Mouse (Mus musculus) embryo, embryonic 11 days (tissue): ENCODE results near the gene Cdv3.

Experiments used
- DNase-seq: peaks from one replicate; pipeline ENCODE4 v3.0.0-alpha.2; 2015

Gene Cdv3

DNA sequence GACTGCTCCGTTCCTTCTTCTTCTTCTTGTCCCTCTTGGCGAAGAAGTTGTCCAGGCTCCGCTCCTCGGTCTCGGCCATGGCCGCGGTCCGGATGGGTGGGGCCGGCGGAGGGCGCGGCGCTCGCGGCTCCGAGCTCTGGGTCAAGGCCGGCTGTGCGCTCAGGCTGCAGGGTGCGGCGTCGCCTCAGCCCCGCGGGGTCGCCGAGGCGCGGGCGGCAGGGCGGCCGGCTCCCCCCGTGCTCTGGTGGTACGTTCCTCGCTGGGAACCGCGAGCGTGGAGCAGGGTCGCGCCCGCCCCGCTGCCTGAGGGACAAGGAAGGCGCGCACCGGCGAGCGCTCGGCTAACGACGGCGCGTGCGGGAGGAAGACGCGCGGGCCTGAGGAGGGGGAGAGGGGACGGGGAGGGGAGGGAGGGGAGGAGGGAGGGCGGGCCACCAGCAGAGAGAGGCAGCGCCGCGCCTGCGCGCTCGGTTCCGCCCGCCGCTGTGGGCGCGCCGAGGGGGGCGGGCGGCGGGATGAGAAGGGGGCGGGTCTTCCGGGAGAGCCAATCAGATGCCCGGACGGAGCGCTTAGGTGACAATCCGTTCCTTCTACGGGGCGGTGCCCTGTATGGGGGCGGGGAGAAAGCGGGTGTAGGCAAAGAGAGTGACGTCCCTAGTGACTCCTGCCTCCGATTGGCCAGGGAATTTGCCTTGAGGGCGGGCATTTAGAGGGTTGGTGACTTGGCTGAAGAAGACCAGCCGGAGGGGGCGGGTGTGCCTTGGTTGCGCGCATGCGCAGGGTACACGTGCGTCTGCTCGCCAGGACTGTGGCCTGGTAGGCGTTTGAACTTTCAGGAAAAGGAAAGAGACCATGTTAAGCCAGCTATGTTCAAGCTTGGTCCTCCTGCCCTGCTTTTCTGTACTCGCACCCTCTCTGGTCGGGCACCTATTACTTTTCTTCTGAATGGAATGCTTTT, at the start of gene Cdv3:
Gene Cdv3, minus strand, starts transcription at position 551 of the 958 bp plus-strand sequence.
- peak; percentile 100 for DNase-seq

DNA sequence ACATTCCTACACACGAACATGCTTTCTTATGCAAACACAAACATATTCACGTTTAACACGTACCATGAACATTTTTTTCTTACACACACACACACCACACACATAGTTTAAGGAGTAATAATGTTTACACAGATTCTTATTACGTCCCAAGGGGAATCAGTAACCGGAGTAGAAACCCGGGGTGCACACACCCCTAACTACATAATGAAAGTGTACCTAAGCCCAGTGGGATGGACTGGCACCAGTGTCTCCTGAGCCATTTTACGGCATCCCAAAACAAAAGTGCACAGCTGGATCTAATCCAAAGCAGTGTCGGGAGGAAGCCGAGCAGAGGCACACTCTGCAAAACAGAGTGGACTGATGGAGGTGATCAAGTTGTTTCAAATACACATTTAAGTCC, 47.8 kb upstream of the Cdv3 start:
- DNase-seq: peak; percentile 30

DNA sequence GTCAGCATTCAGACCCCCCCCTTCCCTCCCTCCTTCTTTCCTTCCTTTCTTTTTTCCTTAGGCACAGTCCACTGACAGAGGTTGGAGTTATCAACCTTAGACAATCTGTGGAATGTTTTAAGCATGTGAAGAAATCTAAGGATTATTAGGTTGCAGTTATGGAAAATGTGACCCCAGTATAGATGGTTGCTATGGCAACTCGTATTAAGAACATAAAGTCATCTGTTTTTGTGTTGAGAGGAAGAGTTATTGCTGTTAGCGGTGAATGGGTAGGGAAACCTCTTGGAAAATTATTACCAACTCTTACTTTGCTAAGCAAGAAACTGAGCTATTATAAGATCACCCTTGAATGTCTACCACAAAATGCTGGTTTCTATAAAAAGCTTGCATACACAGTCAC, 43.5 kb upstream of the Cdv3 start:
- no peak for DNase-seq

DNA sequence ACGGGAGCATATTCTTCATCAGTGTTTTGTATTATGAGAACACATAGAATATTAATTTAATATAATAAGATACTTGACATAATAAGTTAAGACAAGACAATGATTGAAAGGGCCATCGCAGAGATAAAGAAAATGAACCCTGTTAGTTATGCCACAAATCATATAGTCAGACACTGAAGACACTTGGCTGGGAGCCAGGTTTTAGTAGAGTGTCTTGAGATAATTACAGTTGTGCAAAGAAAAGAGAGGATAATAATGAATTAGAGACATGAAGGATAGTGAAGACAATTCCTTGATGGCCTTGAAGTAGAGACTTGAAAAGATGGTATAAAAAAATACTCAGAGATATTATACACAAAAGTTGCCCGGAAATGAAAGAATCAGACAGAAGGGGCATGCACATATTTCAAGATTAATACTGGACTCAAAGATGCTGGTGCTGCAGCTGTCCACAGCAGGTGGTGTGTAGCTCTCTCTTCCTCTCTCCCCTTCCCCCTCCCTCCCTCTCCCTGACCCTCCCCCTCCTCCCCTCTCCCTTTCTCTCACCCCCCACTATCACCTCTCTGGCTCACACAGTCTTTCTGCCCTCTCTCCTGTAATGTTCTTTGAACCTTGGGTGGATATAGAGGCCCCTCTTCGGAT, 42.6 kb upstream of the Cdv3 start:
- no peak for DNase-seq

DNA sequence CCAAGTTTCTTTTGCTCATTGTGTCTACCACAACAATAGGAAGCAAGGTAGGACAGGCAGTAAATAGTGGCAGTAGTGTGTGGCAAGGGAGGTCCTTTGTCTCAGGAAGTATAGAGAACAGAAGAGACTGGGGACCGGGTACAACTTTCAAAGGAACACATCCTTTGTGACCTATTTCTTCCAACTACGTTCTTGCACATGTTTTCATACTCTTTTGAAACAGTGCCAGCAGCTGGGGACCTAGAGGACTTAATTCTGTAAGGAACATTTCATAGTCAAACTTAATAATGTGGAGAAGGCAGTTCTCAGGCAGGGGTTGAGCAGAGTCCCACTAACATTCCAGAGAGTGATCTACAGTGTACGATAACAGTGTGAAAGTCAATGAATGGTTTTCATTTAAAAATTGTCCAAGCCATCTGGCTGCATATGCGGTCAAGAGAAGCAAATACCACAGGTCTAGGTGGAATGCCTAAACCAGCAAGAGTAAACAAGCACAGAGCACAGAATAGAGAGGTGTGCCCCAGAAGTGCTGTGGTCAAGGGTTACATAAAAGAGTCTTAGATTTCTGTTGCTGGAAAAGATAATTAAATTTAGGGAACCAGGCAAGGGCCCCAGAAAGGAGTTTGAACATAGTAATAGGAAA, 37.8 kb upstream of the Cdv3 start:
- DNase-seq: no peak

DNA sequence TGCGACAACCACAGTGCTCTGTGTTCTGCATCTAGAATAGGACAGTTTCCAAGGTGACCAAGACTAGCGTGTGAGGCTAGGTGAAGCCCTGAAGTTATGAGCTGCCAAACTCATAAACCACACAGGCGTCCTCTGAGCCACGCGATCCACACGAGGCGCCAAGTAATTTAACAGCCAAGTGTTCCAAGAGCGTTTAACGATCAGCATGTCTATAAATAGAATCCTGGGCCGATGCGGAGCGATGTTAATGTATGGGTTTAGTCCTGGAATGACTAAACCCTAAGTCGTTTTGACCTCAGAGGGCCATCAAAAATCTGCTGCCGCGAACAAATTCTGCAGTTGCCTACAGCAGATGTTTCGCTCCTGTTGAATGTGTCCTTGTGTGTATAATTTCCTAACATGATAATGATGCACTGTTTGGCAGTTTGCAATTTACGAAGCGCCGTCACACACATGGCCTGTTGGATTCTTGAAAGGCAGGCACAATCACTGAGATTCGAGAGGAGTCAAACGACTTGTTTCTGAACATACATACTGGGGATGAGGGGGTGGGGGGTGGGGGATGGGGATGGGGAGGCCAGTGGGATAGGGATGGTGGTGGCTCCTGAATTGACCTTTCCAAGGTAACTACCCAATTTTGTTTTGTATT, 33.0 kb upstream of the Cdv3 start:
- no peak for DNase-seq

DNA sequence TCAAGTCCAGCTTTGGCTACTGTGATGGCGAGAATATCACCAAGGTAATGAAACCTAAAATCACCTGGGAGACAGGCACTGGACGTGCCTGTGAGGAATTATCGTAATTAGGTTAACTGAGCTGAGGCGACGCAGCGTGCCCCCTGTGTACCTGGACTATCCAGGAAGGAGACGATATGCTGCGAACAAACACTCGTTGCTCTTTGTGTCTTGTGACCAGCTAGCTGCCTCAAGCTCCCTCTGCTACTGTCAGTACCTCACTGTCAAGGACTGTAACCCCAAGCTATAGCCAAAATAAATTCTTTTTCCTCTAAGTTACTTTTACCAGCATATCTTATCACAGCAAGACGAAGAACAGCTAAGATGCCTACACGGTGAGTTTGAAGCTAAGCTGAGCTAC, 27.6 kb upstream of the Cdv3 start:
- DNase-seq: no peak

DNA sequence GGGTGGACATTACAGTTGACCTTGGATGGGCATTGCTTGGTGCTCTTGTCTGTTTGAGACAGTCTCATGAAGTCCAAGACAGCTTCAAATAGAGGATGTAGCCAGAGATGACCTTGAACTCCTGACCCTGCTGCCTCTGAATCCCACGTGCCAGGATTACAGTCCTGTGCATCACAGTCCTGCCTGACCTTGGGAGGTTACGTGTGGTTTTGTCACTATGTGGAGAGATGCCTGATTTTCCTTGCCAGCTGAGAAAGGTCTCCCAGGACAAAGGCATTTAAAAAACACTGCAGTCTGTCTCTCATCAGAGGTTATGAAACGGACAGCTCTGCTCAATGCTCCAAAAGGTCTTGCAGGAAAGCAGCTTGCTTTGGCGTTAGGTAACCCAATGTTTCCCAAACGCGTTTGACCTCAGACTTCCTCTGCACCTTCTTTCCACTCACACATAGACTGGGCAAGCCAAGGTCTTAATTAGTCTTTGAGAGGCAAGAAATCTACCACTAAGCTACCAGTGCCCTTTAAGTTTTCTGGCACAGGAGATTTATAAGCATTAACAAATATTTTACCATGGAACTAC, 26.2 kb upstream of the Cdv3 start:
- DNase-seq: no peak

DNA sequence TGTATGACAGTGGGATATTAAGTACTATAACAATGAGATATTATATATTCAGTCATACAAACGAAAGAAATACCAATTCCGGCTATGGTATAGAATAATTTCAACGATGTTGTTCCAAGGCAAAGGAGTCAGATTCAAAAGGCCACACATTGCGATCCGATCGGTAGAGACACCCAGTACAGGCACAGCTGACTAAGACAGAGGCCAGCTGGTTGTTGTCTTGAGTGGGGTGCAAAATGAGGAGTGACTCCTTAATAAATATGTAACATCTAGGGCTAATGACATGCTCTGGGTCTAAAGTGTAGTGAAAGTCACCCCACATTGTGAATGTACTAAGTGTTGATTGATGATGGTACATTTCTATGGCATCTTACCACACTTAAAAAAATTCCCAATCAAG, 23.6 kb upstream of the Cdv3 start:
- DNase-seq: no peak

DNA sequence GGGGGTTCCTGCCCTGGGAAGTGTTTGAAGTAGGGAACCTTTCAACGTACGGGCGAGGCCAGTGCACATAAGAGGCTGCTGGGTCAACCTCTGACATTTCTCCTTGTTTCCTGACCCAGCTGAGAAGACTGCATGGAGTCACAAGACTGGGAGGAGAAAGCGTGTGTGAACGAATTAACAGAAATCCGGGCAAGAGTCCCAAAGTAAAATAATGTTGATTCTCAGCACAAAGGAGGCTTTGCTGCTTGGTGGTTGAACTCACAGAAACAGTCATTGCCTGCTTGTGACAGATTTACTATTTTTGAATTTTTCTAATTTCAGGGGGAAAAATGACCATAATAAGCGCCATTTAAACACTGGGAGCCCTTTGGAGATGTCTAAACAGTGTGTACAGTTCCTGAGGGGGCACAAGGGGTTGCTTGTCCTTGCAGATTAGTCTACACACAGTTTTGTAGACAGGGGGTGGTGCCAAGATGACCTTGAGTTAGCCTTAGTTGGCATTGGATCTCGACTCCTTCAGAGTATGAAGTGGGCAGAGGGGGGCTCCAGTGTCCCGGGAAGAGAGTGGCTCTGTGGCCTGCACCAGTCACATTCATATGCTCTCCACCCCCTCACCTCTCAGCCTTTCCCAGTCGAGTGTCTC, 21.5 kb upstream of the Cdv3 start:
- no peak for DNase-seq

DNA sequence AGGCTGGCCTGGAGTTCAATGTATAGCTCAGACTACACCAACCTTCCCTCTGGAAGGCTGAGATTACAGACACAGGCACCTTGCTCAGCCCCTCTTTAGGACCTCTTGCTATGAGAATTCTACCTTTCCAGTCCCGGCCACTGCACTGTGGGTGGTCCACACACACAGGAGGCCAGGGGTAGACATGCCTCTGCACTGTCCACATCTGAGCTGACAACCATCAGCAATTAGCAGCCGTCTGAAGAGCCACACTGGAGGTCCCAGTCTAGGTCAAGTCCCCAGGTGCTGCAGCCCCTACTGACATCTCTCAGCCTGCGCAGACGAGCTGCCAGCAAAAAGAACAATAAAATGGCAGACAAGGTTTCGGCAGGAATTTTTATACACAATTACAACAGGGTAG, 20.9 kb upstream of the Cdv3 start:
- DNase-seq: no peak

DNA sequence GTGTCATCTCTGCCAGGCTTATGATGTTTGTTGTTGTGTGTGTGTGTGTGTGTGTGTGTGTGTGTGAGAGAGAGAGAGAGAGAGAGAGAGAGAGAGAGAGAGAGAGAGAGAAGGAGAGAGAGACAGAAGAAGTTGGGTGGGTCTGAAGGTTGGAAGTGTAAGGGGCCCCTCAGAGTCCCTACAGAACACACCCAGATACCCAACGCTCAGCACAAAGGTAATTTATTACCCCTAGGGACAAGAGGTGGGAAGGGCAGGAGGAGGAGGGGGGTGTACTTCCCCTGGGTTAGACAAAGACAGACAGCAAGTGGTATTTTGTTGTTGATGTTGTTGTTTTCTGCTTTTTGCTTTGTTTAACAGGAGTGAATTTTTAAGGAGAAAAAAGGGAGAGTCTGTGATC, 20.0 kb upstream of the Cdv3 start:
- DNase-seq: no peak

DNA sequence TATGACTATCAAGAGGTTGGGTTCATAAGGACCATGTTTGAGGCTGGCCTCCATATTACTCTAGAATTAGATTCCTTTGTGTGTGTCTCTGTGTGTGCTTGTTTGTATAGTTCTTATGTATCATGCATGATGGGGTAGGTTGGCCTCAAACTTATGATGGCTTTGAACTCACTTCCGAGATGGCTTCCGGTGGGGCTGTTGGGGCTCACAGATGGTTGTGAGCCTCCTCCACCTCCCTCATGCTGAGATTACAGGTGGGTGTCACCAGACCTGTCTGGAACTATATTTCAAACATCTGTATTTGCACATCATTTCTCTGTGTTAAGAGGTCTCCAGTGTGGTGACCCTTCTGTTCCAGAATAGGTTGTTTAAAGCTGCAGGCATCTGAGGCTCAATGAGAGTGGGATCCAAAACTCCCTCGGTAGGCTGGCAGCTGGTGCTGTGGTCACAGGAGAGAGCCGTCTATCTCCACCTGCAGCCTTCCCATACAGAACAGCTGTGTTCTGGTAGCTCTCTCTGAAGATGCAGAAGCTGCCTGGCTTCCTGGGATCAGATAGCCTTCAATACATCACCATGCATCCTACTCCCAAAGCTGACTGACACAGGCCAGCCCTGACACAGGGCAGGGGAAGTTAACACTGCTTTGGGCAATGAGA, 18.6 kb upstream of the Cdv3 start:
- no peak for DNase-seq

DNA sequence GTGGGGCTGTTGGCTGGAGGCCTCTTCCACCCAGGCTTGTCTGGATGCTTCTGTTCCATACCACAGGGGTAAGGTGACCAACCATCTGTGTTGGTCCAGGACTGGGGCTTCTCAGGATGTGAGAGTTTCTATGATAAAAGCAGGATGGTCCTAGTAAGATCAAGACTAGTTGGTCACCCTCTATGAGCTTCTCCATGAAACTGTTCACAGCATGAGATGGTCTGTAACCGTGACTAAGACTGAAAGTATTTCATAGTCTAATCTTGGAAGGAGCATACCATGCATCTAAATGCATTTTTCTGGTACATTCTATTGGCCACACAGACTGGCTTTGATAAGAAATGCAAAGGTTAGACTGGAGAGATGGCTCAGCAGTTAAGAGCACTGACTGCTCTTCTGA, 17.9 kb upstream of the Cdv3 start:
- DNase-seq: no peak

DNA sequence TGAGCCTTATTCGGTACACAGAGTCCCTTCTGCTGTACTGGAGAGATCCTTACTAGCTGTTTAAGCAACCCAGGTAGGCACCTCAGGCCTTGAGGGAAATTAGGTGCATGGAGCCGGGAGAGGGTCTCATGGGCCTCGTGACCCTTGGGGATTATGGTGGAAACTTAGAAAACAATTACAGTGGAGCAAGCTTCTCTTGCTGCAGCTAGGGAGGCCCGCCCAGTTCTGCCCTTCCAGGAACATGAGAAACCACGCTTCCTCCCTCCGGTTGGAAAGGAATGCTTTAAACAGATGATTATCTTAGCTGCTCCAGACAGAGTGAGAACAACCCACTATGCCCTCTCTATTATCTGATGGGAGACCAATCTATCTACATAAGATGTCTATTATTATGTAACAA, 17.3 kb upstream of the Cdv3 start:
- no peak for DNase-seq

DNA sequence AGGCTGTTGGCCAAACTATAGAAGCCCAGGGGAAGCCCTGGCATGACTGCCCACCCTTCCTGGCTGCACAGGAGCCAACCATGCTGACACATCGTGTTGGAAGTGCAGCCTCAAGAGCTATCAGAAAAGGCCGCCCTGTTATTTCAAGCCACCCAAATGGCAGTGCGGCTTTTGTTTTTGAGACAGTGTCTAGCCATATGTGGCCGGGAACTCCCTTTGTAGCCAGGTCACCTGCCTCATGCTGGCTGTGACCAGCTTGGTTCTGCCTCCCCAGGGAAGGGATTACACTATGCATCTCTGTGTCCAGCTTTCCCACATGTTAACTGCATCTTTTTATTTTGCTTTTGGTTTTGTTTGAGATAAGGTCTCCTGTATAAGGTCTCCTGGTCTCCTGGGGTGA, 14.9 kb upstream of the Cdv3 start:
- no peak for DNase-seq

DNA sequence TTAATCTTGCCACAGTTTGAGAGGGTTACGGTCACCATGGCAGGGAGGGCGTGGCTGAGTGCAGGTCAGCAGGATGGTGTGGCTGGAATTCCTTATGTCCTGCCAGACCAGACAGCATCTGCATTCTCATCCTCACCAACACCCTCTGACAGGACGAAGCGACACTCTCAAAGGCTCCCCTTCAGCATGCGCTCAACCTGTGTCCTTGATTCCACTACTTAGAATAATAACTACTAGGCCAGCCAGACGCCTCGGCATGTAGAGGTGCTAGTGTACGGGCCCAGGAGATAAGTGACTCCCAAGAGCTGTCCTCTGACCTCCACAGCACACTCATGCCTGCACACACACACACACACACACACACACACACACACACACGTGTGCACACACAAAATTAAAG, 13.6 kb upstream of the Cdv3 start:
- DNase-seq: no peak

DNA sequence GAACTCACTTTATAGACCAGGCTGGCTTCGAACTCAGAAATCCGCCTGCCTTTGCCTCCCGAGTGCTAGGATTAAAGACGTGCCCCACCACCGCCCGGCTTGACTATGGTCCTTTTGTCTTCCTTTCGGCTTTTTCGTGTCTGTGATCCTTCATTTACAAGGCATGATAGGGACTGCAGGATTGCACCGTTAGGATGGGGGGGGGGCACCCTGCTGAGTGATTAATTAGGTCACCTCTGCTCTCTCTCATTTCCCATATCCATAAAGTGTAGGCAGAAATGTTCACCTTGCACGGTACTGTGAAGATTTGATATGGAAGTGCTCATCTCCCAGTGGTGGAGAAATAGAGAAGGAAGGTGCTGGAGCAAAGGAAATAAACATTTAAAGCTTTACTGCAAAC, 13.0 kb upstream of the Cdv3 start:
- no peak for DNase-seq

DNA sequence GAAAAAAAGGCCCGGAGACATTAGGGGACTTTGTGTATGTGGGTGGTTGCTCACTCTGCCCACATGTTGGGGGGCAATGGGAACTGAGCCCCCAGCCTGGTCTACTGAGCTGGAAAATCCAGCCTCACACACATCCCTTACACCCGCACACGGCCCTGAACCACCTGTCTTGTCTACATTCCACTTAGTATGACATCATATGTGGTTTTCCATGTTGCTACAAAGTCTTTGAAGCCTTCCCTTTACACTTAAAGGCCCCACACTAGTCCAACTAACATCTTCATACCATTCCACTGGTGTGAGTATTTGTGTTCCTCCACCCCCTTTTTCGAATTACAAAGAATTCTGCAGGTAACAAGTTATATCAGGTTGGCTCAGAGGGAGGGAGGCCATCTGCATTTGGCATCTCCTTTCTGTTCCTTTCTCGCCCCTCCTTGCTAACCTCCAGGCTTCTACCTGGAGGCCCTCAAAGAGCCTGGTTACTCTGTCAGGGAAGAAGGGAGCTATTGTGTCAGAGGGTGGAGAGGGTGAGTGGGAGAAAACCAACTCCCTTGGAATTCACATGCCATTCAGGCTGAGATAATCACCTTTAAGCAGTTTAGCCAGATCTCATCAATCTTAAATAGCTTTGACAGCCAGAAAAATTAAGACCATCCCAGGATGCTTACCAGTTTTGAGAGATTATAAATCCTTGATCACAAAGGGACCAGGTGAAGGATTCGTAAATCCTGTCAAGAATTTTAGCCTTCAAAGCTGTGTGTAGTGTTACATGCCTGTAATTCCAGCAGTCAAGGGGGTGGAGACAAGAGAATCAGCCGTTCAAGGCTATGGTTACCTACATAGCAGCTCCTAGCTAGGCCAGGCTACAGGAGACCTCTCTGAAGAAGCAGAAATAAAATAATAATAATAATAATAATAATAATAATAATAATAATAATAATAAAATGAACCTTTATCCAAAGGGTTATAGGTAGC, 11.0 kb upstream of the Cdv3 start:
- DNase-seq: no peak

DNA sequence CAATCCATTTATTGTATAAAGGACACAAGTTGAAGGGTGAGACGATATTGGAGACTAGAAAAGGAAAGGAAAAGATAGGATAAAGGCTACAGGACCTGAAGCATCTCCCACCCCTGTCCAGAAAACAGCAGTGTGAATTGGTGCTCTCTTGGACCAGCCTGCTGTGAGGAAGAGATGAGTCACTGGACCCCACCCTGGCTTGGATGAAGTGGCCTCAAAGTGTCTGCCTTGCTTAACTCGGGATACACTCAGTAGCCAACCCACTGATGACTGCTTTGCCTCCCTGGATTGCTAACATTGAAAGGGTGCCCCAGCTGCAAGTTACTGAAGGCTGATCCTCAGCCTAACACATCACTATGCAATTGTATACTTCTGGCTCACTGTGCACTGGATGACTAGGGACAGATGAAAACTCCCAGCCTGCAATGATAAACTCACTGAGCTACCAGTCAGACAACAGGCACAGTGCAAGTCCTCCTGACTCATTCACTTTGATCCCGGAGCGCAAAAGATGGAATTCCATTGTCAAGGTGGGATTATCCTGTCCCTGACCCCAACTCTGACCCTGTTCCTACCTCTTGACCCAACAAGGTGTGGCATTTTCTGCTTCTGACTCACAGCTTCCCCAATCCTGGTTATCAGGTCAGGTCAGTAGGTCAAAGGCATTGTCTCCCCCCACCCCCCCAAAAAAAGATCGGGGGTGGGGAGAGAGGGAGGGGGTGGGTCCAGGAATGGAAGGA, 6.8 kb upstream of the Cdv3 start:
- DNase-seq: no peak
